Mouse (Mus musculus): ENCODE measurements around the gene Prkcd. TPM values are rescaled to one million over a fixed set of nuclear protein-coding genes. Genes with fewer than 3 reads are reported as not detected.
A peak's percentile ranks its signal among the peaks of the same experiment; 100 is the strongest.

The Prkcd gene
- total and polyA plus RNA-seq, 2 experiments from 2014 or later, result 19.6 to 26.8 TPM

- 58% methylated on average over 4 of the region's 4 CpGs for WGBS
- DNase-seq (ENCODE audit: low spot score) (no peak), ATAC-seq (no peak)
- peaks cover 4% of the 10 kb centered on the region; the same call in 1 of the 2 replicates for H3K4me1 ChIP-seq (ENCODE audit: insufficient read depth, low read length)
- H3K27me3 ChIP-seq (ENCODE audit: insufficient read depth, low read length), result no peaks in the 10 kb centered on the region
- no peaks in the 10 kb centered on the region for H3K9me3 ChIP-seq (ENCODE audit: low read length)
- no peaks in the 10 kb centered on the region for H3K36me3 ChIP-seq (ENCODE audit: insufficient read depth, low read length)
- H3K9ac ChIP-seq (replicated peaks; ENCODE audit: low read length), result no peak overlapping the region
- no peak overlapping the region for H3K4me2 ChIP-seq (ENCODE audit: low read depth, low read length)
- H3K4me3 ChIP-seq (ENCODE audit: low read length), result no peak overlapping the region
- no peak overlapping the region for H3K27ac ChIP-seq
- no peak for TF ChIP-seq CTCF (IDR thresholded peaks at IDR 0.05; ENCODE audit: low read depth)
Measured at GRCm38 (mm10) chr14:30629839-30630238, 3.8 kb upstream of the Prkcd start.

- 89% methylated on average over 5 of the region's 5 CpGs for WGBS
- TF ChIP-seq CTCF (IDR thresholded peaks at IDR 0.05; ENCODE audit: low read depth), result no peak
- Histone ChIP-seq H3K4me1 (ENCODE audit: insufficient read depth, low read length) (peaks cover 4% of the 10 kb centered on the region; the same call in 1 of the 2 replicates), H3K9ac (replicated peaks; ENCODE audit: low read length) (no peak overlapping the region), H3K4me3 (ENCODE audit: low read length) (no peak overlapping the region), H3K36me3 (ENCODE audit: insufficient read depth, low read length) (no peaks in the 10 kb centered on the region), H3K9me3 (ENCODE audit: low read length) (no peaks in the 10 kb centered on the region), H3K27ac (no peak overlapping the region), H3K27me3 (ENCODE audit: insufficient read depth, low read length) (no peaks in the 10 kb centered on the region), H3K4me2 (ENCODE audit: low read depth, low read length) (no peak overlapping the region)
- ATAC-seq (no peak), DNase-seq (ENCODE audit: low spot score) (no peak)
Measured at GRCm38 (mm10) chr14:30628235-30628634, 2.2 kb upstream of the Prkcd start.

GRCm38 (mm10) chr14:30626756-30627742 lies 1.0 kb upstream of the Prkcd start:
- Histone ChIP-seq H3K4me2 (ENCODE audit: low read depth, low read length) (peak overlapping the region; percentile 62), H3K4me3 (ENCODE audit: low read length) (peak overlapping the region; percentile 47; the same call in 1 of the 2 replicates), H3K27ac (peak overlapping the region; percentile 58), H3K9ac (replicated peaks; ENCODE audit: low read length) (0 out of 2 replicates have a peak overlapping the region, but pooled peaks have one; percentile 50), H3K27me3 (ENCODE audit: insufficient read depth, low read length) (no peaks in the 10 kb centered on the region), H3K36me3 (ENCODE audit: insufficient read depth, low read length) (no peaks in the 10 kb centered on the region), H3K4me1 (ENCODE audit: insufficient read depth, low read length) (peaks cover 4% of the 10 kb centered on the region; the same call in 1 of the 2 replicates), H3K9me3 (ENCODE audit: low read length) (no peaks in the 10 kb centered on the region)
- 48% methylated on average over 12 of the region's 12 CpGs for WGBS
- ATAC-seq (no peak), DNase-seq (ENCODE audit: low spot score) (no peak)
- TF ChIP-seq CTCF (IDR thresholded peaks at IDR 0.05; ENCODE audit: low read depth), result no peak

GRCm38 (mm10) chr14:30625131-30625807 lies 741 bp downstream of the Prkcd start:
- H3K4me2 ChIP-seq (ENCODE audit: low read depth, low read length), result peak overlapping the region; percentile 62
- peak overlapping the region; percentile 58 for H3K27ac ChIP-seq
- peak overlapping the region; percentile 47 for H3K4me3 ChIP-seq (ENCODE audit: low read length)
- H3K9ac ChIP-seq (replicated peaks; ENCODE audit: low read length), result peak overlapping the region; percentile 50
- 2% methylated on average over 39 of the region's 39 CpGs for WGBS
- no peaks in the 10 kb centered on the region for H3K27me3 ChIP-seq (ENCODE audit: insufficient read depth, low read length)
- peak; percentile 37; the same call in 1 of the 2 replicates for ATAC-seq
- peak; percentile 25 for DNase-seq (ENCODE audit: low spot score)
- H3K36me3 ChIP-seq (ENCODE audit: insufficient read depth, low read length), result no peaks in the 10 kb centered on the region
- no peak for TF ChIP-seq CTCF (IDR thresholded peaks at IDR 0.05; ENCODE audit: low read depth)
- peaks cover 4% of the 10 kb centered on the region; the same call in 1 of the 2 replicates for H3K4me1 ChIP-seq (ENCODE audit: insufficient read depth, low read length)
- no peaks in the 10 kb centered on the region for H3K9me3 ChIP-seq (ENCODE audit: low read length)

- Histone ChIP-seq H3K27me3 (ENCODE audit: insufficient read depth, low read length) (no peaks in the 10 kb centered on the region), H3K36me3 (ENCODE audit: insufficient read depth, low read length) (no peaks in the 10 kb centered on the region), H3K9ac (replicated peaks; ENCODE audit: low read length) (no peak overlapping the region), H3K4me2 (ENCODE audit: low read depth, low read length) (peak overlapping the region; percentile 62), H3K4me3 (ENCODE audit: low read length) (no peak overlapping the region), H3K4me1 (ENCODE audit: insufficient read depth, low read length) (peaks cover 4% of the 10 kb centered on the region; the same call in 1 of the 2 replicates), H3K27ac (no peak overlapping the region), H3K9me3 (ENCODE audit: low read length) (no peaks in the 10 kb centered on the region)
- DNase-seq (ENCODE audit: low spot score) (peak; percentile 10), ATAC-seq (no peak)
- peak; percentile 53 for TF ChIP-seq CTCF (IDR thresholded peaks at IDR 0.05; ENCODE audit: low read depth)
- WGBS, result 45% methylated on average over 8 of the region's 8 CpGs
Measured at GRCm38 (mm10) chr14:30624277-30624721, 1.7 kb downstream of the Prkcd start.

- ATAC-seq (no peak), DNase-seq (ENCODE audit: low spot score) (no peak)
- no peak for TF ChIP-seq CTCF (IDR thresholded peaks at IDR 0.05; ENCODE audit: low read depth)
- Histone ChIP-seq H3K9ac (replicated peaks; ENCODE audit: low read length) (no peak overlapping the region), H3K27ac (no peak overlapping the region), H3K4me3 (ENCODE audit: low read length) (no peak overlapping the region), H3K4me1 (ENCODE audit: insufficient read depth, low read length) (peaks cover 4% of the 10 kb centered on the region; the same call in 1 of the 2 replicates), H3K27me3 (ENCODE audit: insufficient read depth, low read length) (no peaks in the 10 kb centered on the region), H3K36me3 (ENCODE audit: insufficient read depth, low read length) (no peaks in the 10 kb centered on the region), H3K4me2 (ENCODE audit: low read depth, low read length) (no peak overlapping the region), H3K9me3 (ENCODE audit: low read length) (no peaks in the 10 kb centered on the region)
- 90% methylated on average over 8 of the region's 8 CpGs for WGBS
Measured at GRCm38 (mm10) chr14:30622556-30622955, 3.5 kb downstream of the Prkcd start.
